Mouse (Mus musculus) liver, postnatal 0 days (tissue): ENCODE results near the gene B3gnt7.

ENCODE experiments used
- CTCF ChIP-seq: sonication (generic); IDR thresholded peaks from 2 replicates; pipeline ENCODE4 v1.5.1; 2016; ENCODE audit warnings: antibody characterized with exemption, low read depth
- EP300 ChIP-seq: IDR thresholded peaks from 2 replicates; pipeline ENCODE4 v1.6.1; 2016; ENCODE audit warnings: antibody characterized with exemption, low read depth, mild to moderate bottlenecking

DNA sequence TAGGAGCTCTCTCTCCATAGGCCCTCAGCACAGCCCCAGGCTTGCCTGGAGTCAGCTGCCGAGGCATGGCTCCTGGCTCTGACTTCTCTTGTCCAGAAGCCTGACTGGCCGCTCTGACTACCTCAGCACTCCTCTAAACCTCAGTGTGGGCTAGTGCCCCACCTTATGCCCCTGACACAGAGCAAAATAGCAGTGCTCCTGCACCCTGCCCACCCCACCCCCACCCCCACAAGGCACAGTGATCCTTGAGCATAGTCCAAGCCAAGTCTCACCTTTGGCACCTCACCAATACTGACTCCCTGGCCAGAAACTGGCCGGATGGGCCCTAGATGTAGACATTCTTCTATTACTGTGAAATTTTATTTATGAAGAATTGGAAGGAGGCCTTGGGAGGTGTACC is 4.1 kb downstream of the B3gnt7 start:
- no peak for TF ChIP-seq CTCF
- no peak for TF ChIP-seq EP300
